Mouse (Mus musculus) heart, postnatal 36 days (tissue): Measurements from ENCODE around the gene Lin9. TPM values are rescaled to one million over a fixed set of nuclear protein-coding genes. Genes with fewer than 3 reads are reported as not detected.
A peak's percentile ranks its signal among the peaks of the same experiment; 100 is the strongest.
"Not testable (repeated sequence)": the region's sequence is repeated elsewhere in the genome, so short reads cannot be mapped to it uniquely, and the experiment has no call there.

Experiments used
- DNase-seq, 2 experiments: peaks; one replicate each; pipeline ENCODE4 v3.0.0; 2021 to 2022
- intact Hi-C: fragments of 180-260 bp; cut with DNase I; formaldehyde crosslinking; loops from one replicate; pipeline ENCODE4 v1.15.1; 2025
- total RNA-seq, 2 experiments: library from RNA; stranded (reverse); gene quantifications; 2 replicates each; pipeline ENCODE4 v1.2.3; 2021

Lin9 gene
- 1 to 10 TPM; 2.8 to 3.6 TPM for total RNA-seq

DNA sequence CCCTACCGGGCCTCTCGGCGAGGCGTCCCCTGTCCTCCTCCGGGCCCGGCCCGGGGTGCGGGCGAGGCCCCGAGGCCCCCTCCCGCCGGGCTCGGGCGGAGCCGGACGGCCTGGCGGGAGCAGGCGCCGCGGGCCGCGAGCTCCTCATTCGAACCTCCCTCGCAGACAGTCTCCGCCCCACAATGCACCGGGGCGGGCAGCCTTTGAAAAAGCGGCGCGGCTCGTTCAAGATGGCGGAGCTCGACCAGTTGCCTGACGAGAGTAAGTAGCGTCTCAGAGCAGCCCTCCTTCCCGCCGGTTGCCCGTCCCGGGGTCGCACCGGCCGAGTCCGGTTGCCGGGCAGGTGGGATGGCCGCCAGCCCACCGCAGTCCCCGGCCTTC is at the start of gene Lin9:
Lin9 (plus strand) TSS at position 14 of the 381 bp plus-strand sequence.
- intact Hi-C loops = loop anchor here (2.0 kb wide), 1 partner anchor 40 kb away; no protein-coding TSS in a partner anchor
- peak; percentile 93 for DNase-seq

DNA sequence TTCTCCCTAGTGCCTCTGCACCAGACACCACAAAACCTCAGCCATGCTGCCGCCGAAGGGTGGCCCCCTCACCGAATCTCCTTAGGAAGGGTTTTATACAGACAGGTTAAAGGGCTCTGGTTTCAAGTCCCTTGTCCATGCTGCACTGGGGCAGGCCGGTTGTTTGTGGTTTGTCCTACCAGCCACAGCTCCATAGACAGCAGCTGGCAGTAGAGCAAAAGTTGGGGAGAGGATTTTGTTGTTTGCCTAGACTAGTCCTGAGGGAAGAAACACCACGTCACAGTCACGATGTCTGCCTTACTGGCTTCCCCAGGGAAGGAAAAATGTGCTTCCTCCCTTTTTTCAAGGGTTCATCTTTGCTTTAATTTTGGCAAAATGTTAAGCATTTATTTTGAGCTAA is 40.4 kb upstream of the Lin9 start:
- intact Hi-C loops = loop anchor here (2.0 kb wide), 1 partner anchor 40 kb away; the partner anchor contains the start of gene Lin9
- no peak for DNase-seq

GRCm38 (mm10) chr1:180601806-180602205 is 39.1 kb upstream of the Lin9 start:
- intact Hi-C loops = loop anchor here (2.0 kb wide), 1 partner anchor 39 kb away; the partner anchor contains the start of gene Lin9
- peak in 1 of 2 experiments; percentile 24 for DNase-seq

DNA sequence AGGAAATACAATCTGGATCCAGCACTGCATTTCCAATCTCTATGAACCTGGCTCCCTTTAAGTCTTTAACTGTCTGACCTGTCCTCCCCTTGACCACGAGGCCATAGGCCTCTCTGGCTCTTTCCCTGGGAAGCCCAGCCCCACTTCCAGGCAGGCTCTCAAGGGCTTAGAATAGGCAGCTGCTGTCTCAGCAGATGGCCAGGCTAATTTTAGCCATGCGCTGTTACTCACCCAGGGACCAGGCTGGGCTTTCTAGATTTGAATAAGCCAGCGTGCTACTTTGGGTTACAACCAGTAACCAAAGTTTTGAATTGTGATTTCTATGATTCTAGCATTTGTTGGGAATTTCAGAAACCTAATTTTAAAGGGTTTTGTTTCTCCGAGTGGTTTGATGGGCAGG is 36.4 kb upstream of the Lin9 start:
- intact Hi-C loops = no loop called here
- DNase-seq = peak; percentile 45 to 54

DNA sequence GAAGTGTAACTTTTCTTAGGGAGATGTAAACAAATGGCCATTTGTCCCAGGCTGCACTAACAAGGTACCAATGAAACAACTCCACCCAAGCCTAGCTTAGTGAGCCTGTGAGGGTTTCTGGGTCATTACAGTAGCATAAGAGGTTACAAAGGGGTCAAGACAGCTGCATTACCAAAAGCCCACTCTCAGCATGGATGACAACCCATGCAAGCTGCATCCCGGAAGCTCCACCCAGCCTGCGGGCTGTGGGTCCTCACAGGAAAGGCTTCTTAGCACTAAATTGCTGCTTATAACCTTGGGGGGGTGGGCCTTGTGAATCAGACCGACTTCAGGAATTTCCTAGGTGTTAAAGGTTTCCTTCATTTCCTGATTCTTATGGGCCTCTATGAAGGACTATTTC is 34.8 kb upstream of the Lin9 start:
- intact Hi-C loops = no loop called here
- DNase-seq = no peak

- intact Hi-C loops = loop anchor here (1.0 kb wide), 1 partner anchor 9 kb away; no protein-coding TSS in a partner anchor
- no peak for DNase-seq
These were observed 34.0 kb upstream of the Lin9 start for GRCm38 (mm10) chr1:180606796-180607577.

- no peak for DNase-seq
- intact Hi-C loops = loop anchor here (1.0 kb wide), 1 partner anchor 9 kb away; no protein-coding TSS in a partner anchor
These were observed 33.4 kb upstream of the Lin9 start for GRCm38 (mm10) chr1:180607578-180607879.

GRCm38 (mm10) chr1:180611842-180612241 is 29.1 kb upstream of the Lin9 start:
- intact Hi-C loops = not testable (repeated sequence)

GRCm38 (mm10) chr1:180616762-180617161 is 24.2 kb upstream of the Lin9 start:
- intact Hi-C loops = loop anchor here (1.0 kb wide), 1 partner anchor 9 kb away; no protein-coding TSS in a partner anchor
- no peak for DNase-seq

More at GRCm38 (mm10) chr1:180611842-180612241, 29.1 kb upstream of the Lin9 start:
- not testable (repeated sequence) for DNase-seq

- intact Hi-C loops = no loop called here
- DNase-seq = no peak
These were observed 18.6 kb upstream of the Lin9 start for GRCm38 (mm10) chr1:180622389-180622788.

GRCm38 (mm10) chr1:180623911-180624310 is 17.0 kb upstream of the Lin9 start:
- intact Hi-C loops = no loop called here
- no peak for DNase-seq

GRCm38 (mm10) chr1:180626141-180626540 is 14.8 kb upstream of the Lin9 start:
- peak; percentile 52 to 53 for DNase-seq
- intact Hi-C loops = no loop called here

DNA sequence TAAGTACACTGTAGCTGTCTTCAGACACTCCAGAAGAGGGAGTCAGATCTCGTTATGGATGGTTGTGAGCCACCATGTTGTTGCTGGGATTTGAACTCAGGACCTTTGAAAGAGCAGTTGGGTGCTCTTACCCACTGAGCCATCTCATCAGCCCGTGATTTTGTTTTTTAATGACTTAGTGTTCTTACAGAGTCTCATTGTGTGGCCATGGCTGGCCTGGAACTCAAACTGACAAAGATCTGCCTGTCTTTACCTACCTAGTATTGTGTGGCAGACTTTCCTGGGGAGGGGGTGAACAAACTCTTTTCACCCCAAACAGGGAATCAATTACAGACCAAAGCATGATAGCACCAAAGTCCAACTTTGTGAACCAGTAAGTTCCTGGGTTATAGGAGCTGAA is 3.2 kb upstream of the Lin9 start:
- DNase-seq, intact Hi-C loops: not testable (repeated sequence)

DNA sequence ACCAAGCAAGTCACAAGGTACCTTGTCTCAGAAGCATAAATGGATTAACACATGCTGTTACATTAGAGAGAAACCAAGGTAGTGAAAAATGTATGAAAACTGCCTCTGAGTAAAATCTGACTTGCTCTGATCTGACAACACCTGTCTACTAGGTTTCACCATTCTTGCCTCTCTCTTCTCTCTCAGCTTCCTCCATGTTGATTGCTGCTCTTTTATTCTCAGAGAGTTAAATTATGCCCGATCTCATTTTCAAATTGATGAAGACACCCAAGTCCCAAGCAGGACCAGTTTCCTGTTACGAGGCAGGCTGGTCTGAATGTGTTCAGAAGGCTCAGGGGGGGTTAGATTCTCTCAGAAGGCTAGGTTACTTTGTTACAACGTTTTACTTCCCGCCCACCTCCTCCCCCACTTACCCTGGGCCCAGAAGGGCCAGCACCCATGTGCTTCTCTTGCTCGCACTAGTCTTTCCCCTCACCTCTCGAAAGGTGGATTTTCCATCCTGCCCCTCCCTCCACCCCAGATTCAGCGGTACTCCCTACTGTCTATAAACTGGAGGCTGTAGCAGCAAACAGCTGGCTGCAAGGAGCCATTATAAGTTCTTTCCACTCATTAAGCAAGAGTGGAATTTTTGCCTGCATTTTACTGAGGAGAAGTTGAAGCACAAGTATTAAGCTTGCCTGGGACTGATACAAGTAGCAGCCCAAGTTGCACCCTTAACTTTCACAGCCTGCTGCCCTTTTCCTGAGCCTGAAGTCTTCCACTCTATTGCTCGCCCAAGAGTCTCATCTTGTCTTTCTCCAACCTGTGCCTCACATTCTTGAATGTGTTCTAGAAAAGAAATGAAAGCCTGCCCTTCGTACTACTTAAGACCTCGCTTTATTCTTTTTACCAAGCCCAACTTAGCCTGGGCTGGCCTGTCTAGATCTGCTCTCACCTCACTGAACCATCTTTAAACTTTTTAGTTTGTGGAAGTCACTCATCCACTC is 1.2 kb upstream of the Lin9 start:
- DNase-seq = no peak
- intact Hi-C loops = loop anchor here (2.0 kb wide), 1 partner anchor 39 kb away; no protein-coding TSS in a partner anchor

GRCm38 (mm10) chr1:180640605-180641125 is 285 bp upstream of the Lin9 start:
- intact Hi-C loops = loop anchor here (2.0 kb wide), 1 partner anchor 40 kb away; no protein-coding TSS in a partner anchor
- DNase-seq = peak; percentile 39 to 59

DNA sequence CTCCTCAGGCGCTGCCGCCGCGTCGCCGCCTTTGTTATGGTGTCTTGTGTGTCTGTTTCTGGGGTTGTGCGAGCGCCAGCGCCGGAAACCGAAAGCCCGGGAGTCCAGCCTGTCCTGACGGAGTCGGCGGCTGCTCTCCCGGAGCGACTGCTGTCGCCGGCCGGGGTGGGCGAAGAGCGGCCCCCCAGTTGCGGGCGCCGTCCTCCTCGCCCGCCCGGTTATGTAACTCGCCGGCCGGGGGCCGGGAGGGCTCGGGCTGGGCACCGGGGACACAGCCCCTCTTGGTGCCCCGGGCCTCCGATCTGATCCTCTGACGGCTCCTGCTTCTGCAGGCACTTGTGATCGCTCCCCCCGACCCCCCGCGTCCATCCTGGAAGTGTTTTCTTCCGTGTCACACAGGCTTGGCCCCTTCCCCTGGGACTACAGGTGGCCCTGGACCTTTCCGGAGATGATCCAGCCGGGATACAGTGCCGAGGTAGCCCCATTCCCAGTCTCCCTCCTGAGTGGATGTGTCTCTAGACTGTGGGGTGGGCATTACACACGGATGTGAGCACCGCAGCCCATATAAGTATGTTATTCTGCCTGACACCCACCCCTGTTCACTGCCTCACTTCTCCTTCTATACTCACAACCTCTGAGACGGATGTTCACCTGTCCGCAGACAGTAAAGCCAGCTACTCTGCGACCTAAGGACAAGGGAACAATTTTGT is 723 bp downstream of the Lin9 start:
- intact Hi-C loops = loop anchor here (2.0 kb wide), 1 partner anchor 41 kb away; no protein-coding TSS in a partner anchor
- DNase-seq = no peak

DNA sequence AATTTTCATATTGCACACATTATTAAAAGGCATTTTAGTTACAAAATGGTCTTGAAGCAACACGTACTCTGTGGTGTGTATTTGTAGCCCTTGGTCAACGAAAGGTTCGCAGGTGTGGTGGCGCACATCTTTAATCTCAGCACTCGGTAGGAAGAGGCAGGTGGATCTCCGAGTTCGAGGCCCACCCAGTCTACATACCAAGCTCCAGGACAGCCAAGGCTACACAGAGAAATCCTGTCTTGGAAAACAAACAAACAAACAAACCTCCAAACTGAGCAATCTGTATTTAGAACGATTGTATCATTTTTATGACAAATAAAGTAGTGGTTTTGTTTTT is 1.2 kb downstream of the Lin9 start:
- intact Hi-C loops = no loop called here
- DNase-seq = no peak

- intact Hi-C loops = no loop called here
- no peak for DNase-seq
These were observed 50.3 kb downstream of the Lin9 start for GRCm38 (mm10) chr1:180691284-180691683.

DNA sequence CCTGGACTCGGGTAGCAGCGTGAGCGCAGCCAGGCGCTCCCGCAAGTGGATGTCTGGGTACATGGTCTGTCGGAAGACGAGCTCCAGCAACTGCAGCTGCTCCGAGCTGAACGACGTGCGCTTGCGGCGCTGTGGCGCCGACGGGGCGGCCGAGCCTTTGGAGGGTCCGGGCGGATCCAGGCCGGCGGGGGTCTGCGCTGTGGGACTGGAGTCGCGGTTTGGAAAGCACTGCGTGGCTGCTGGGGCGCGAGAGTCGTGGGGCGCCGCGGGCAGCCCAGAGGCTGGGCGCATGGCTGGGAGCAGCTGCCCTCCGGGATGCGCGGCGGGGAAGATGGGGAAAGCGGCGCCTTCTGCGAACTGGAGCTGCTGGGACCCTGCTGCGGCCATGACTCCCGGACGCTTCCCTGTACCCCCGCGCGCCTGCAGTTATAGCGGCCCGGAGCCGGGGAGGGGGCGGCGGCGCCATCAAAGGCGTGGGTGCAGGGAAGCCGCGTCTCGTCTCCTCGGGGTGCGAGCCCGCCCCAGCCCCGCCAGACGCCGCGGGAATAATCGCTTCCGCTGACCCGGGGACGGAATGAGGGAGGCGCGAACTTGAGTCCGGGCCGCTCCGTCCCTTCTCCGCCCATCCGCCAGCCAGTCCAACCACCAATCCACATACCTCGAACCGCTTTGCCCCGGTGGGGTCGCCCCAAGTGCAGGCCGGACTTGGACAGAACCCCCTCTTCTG is 55.8 kb downstream of the Lin9 start, which contains the start of gene Mixl1:
Mixl1 (minus strand) TSS at position 409 of the 727 bp plus-strand sequence.
- intact Hi-C loops = no loop called here
- no peak for DNase-seq
